ENCODE assay signal across 9 mouse cellular contexts in genomic region chr5:137746851-137747325, GRCm38 (mm10). TPM values are rescaled to one million over a fixed set of nuclear protein-coding genes. Genes with fewer than 3 reads are reported as not detected.
DNase-seq lines count a peak whose midpoint lies in the region; ATAC-seq and TF ChIP-seq lines count a peak whose summit lies in the region.
"Had no signal": no experiment of that assay in that cellular context is flagged by ENCODE, and none has a peak within 500 bp of the region (broad histone marks: within the 10 kb centered on the region; RNA-seq: fewer than 3 reads in every experiment).

No protein-coding gene starts in this region.

- H3K36me3 ChIP-seq in ES-Bruce4 (ENCODE audit: control insufficient read depth, insufficient read depth, low read length, poor library complexity, severe bottlenecking), result no peaks in the 10 kb centered on the region
- peaks cover 9% of the 10 kb centered on the region for H3K36me3 ChIP-seq in forebrain, embryonic 14.5 days (ENCODE audit: control insufficient read depth, insufficient read depth, low read length)
- H3K36me3 ChIP-seq in limb, embryonic 10.5 days, result peaks cover 24% of the 10 kb centered on the region
- H3K36me3 ChIP-seq in midbrain, postnatal 0 days (ENCODE audit: insufficient read depth, low read length), result peaks cover 6% of the 10 kb centered on the region

- H3K9me3 ChIP-seq in ES-Bruce4 (replicated peaks; ENCODE audit: control insufficient read depth, insufficient read depth, low read length, poor library complexity, severe bottlenecking), result no peaks in the 10 kb centered on the region
- no peaks in the 10 kb centered on the region for H3K9me3 ChIP-seq in forebrain, embryonic 14.5 days (replicated peaks; ENCODE audit: control insufficient read depth, low read length)
- no peaks in the 10 kb centered on the region for H3K9me3 ChIP-seq in limb, embryonic 10.5 days (replicated peaks)
- H3K9me3 ChIP-seq in midbrain, postnatal 0 days (ENCODE audit: low read length), result no peaks in the 10 kb centered on the region

- TF ChIP-seq CTCF in gastrocnemius, adult 2 months (IDR thresholded peaks at IDR 0.05), result no peak
- no peak for TF ChIP-seq CTCF in ES-Bruce4 (IDR thresholded peaks at IDR 0.05; ENCODE audit: low read depth, low read length)
- TF ChIP-seq CTCF in midbrain, postnatal 0 days (IDR thresholded peaks at IDR 0.05), result no peak

- peak overlapping the region; percentile 62 for H3K9ac ChIP-seq in ES-Bruce4 (ENCODE audit: low read depth, poor library complexity, severe bottlenecking)
- peak overlapping the region; percentile 63 for H3K9ac ChIP-seq in forebrain, embryonic 14.5 days (ENCODE audit: low read length)
- H3K9ac ChIP-seq in midbrain, postnatal 0 days (replicated peaks; ENCODE audit: low read length, poor library complexity, severe bottlenecking), result peak overlapping the region; percentile 70

- H3K4me2 ChIP-seq in forebrain, embryonic 14.5 days (ENCODE audit: low read length), result peak overlapping the region; percentile 99
- H3K4me2 ChIP-seq in midbrain, postnatal 0 days (ENCODE audit: low read depth, low read length, poor library complexity, severe bottlenecking), result peak overlapping the region; percentile 99

- peaks cover 13% of the 10 kb centered on the region for H3K4me1 ChIP-seq in ES-Bruce4 (ENCODE audit: control insufficient read depth, insufficient read depth, low read length)
- peaks cover 7% of the 10 kb centered on the region for H3K4me1 ChIP-seq in forebrain, embryonic 14.5 days (ENCODE audit: control insufficient read depth, insufficient read depth, low read length)
- peaks cover 45% of the 10 kb centered on the region for H3K4me1 ChIP-seq in limb, embryonic 10.5 days
- peaks cover 5% of the 10 kb centered on the region; the same call in 1 of the 2 replicates for H3K4me1 ChIP-seq in midbrain, postnatal 0 days (ENCODE audit: insufficient read depth, low read length)

- no peak for ATAC-seq in forebrain, embryonic 14.5 days
- no peak for ATAC-seq in midbrain, postnatal 0 days (ENCODE audit: low FRiP score)

- H3K27me3 ChIP-seq in ES-Bruce4 (ENCODE audit: control insufficient read depth, insufficient read depth, low read length, poor library complexity, severe bottlenecking), result no peaks in the 10 kb centered on the region
- H3K27me3 ChIP-seq in forebrain, embryonic 14.5 days (replicated peaks; ENCODE audit: control insufficient read depth, insufficient read depth, low read length), result no peaks in the 10 kb centered on the region
- no peaks in the 10 kb centered on the region for H3K27me3 ChIP-seq in limb, embryonic 10.5 days (ENCODE audit: low read depth, poor library complexity, severe bottlenecking)
- H3K27me3 ChIP-seq in midbrain, postnatal 0 days (ENCODE audit: insufficient read depth, low read length), result no peaks in the 10 kb centered on the region
- H3K27me3 ChIP-seq: Patski had no signal

- TF ChIP-seq POLR2A in ES-Bruce4 (IDR thresholded peaks at IDR 0.05; ENCODE audit: insufficient read depth, low read length), result no peak

- intact Hi-C loops in gastrocnemius, adult 2 months (cut with DNase I), result loop anchor here (10.0 kb wide), 1 partner anchor 242 kb away; the partner anchor contains the start of gene Pop7

- 2% methylated on average over 14 of the region's 16 CpGs for WGBS in forebrain, embryonic 14.5 days
- WGBS in limb, embryonic 10.5 days, result under 1% methylated on average over 16 of the region's 16 CpGs
- 2% methylated on average over 16 of the region's 16 CpGs for WGBS in midbrain, postnatal 0 days

- H3K27ac ChIP-seq in gastrocnemius, adult 2 months, result peak overlapping the region; percentile 91
- H3K27ac ChIP-seq in ES-Bruce4 (ENCODE audit: insufficient read depth, low read length), result no peak overlapping the region
- peak overlapping the region; percentile 91 for H3K27ac ChIP-seq in forebrain, embryonic 14.5 days (ENCODE audit: low read depth, low read length)
- peak overlapping the region; percentile 88 for H3K27ac ChIP-seq in limb, embryonic 10.5 days
- H3K27ac ChIP-seq in midbrain, postnatal 0 days (ENCODE audit: low read depth, low read length), result peak overlapping the region; percentile 72

- H3K4me3 ChIP-seq in gastrocnemius, adult 2 months, result peak overlapping the region; percentile 76
- peak overlapping the region; percentile 77 for H3K4me3 ChIP-seq in ES-Bruce4 (ENCODE audit: low read depth, low read length)
- H3K4me3 ChIP-seq in forebrain, embryonic 14.5 days (ENCODE audit: low read depth, low read length), result peak overlapping the region; percentile 64
- H3K4me3 ChIP-seq in limb, embryonic 10.5 days, result peak overlapping the region; percentile 81
- H3K4me3 ChIP-seq in midbrain, postnatal 0 days (ENCODE audit: low read depth, low read length), result peak overlapping the region; percentile 60

- no peak for TF ChIP-seq EP300 in ES-Bruce4 (IDR thresholded peaks at IDR 0.05; ENCODE audit: insufficient read depth, low read depth, low read length)

- peak; percentile 56 for DNase-seq in gastrocnemius, adult 2 months
- DNase-seq in gastrocnemius, adult 18-20 months (ENCODE audit: low spot score), result no peak
- no peak for DNase-seq in forebrain, embryonic 14.5 days (ENCODE audit: low spot score)
- peak; percentile 57 for DNase-seq in limb, embryonic 10.5 days (ENCODE audit: low spot score)
- no peak for DNase-seq in midbrain, postnatal 0 days (ENCODE audit: low spot score)
- DNase-seq in c-Kit-positive CD71-positive TER-119-positive erythroid progenitor cells, embryonic 14.5 days (ENCODE audit: low spot score), result no peak
- DNase-seq in MN1 (ENCODE audit: low spot score), result no peak

RNA-seq across cellular contexts. Expression of gene Tsc22d4, which starts 1.4 kb away (rescaled TPM):
- 10 to 100 TPM; 43.5 to 58.6 TPM for total RNA-seq in gastrocnemius, adult 2 months (2021)
- total RNA-seq in gastrocnemius, adult 18-20 months (2021), result 10 to 100 TPM; 53.0 to 68.0 TPM
- 47.7 and 53.3 TPM in 2 replicates for polyA plus RNA-seq in ES-Bruce4 (2011; ENCODE audit: insufficient read depth, insufficient read length, low read depth, missing spikeins)
- 52.3 and 62.1 TPM in 2 replicates for polyA plus RNA-seq in forebrain, embryonic 14.5 days (2014; fragmentation: Nextera tagmentation; extraction: Ambion mirVana)
- 78.1 and 99.5 TPM in 2 replicates for polyA plus RNA-seq in limb, embryonic 10.5 days (2016; fragmentation: Nextera tagmentation; extraction: Ambion mirVana)
- total RNA-seq in midbrain, postnatal 0 days (2014; rRNA removed), result 188 and 320 TPM in 2 replicates
- polyA plus RNA-seq in midbrain, postnatal 0 days (2015; fragmentation: Nextera tagmentation; extraction: Ambion mirVana), result 157 and 179 TPM in 2 replicates

RNA-seq across cellular contexts. Expression of gene Nyap1, which starts 5.5 kb away (rescaled TPM):
- under 1 TPM; 0.05 to 0.45 TPM for total RNA-seq in gastrocnemius, adult 2 months (2021)
- under 1 TPM; 0.21 to 0.28 TPM for total RNA-seq in gastrocnemius, adult 18-20 months (2021)
- 12.4 and 13.0 TPM in 2 replicates for polyA plus RNA-seq in ES-Bruce4 (2011; ENCODE audit: insufficient read depth, insufficient read length, low read depth, missing spikeins)
- 13.8 and 14.5 TPM in 2 replicates for polyA plus RNA-seq in forebrain, embryonic 14.5 days (2014; fragmentation: Nextera tagmentation; extraction: Ambion mirVana)
- polyA plus RNA-seq in limb, embryonic 10.5 days (2016; fragmentation: Nextera tagmentation; extraction: Ambion mirVana), result 1.1 and 2.5 TPM in 2 replicates
- 230 and 261 TPM in 2 replicates for total RNA-seq in midbrain, postnatal 0 days (2014; rRNA removed)
- 47.0 and 50.1 TPM in 2 replicates for polyA plus RNA-seq in midbrain, postnatal 0 days (2015; fragmentation: Nextera tagmentation; extraction: Ambion mirVana)

RNA-seq across cellular contexts. Expression of gene Ppp1r35, which starts 31.8 kb away (rescaled TPM):
- total RNA-seq in gastrocnemius, adult 2 months (2021), result 1 to 10 TPM; 5.4 to 6.9 TPM
- total RNA-seq in gastrocnemius, adult 18-20 months (2021), result 1 to 10 TPM; 6.2 to 7.7 TPM
- 30.3 and 35.4 TPM in 2 replicates for polyA plus RNA-seq in ES-Bruce4 (2011; ENCODE audit: insufficient read depth, insufficient read length, low read depth, missing spikeins)
- 55.1 and 60.0 TPM in 2 replicates for polyA plus RNA-seq in forebrain, embryonic 14.5 days (2014; fragmentation: Nextera tagmentation; extraction: Ambion mirVana)
- polyA plus RNA-seq in limb, embryonic 10.5 days (2016; fragmentation: Nextera tagmentation; extraction: Ambion mirVana), result 47.0 and 49.5 TPM in 2 replicates
- 32.5 and 42.1 TPM in 2 replicates for total RNA-seq in midbrain, postnatal 0 days (2014; rRNA removed)
- polyA plus RNA-seq in midbrain, postnatal 0 days (2015; fragmentation: Nextera tagmentation; extraction: Ambion mirVana), result 38.8 and 47.8 TPM in 2 replicates

RNA-seq across cellular contexts. Expression of gene Mepce, which starts 40.6 kb away (rescaled TPM):
- 10 to 100 TPM; 22.4 to 26.2 TPM for total RNA-seq in gastrocnemius, adult 2 months (2021)
- 10 to 100 TPM; 24.1 to 26.1 TPM for total RNA-seq in gastrocnemius, adult 18-20 months (2021)
- polyA plus RNA-seq in ES-Bruce4 (2011; ENCODE audit: insufficient read depth, insufficient read length, low read depth, missing spikeins), result 21.6 and 24.8 TPM in 2 replicates
- polyA plus RNA-seq in forebrain, embryonic 14.5 days (2014; fragmentation: Nextera tagmentation; extraction: Ambion mirVana), result 13.1 and 13.2 TPM in 2 replicates
- 11.3 and 11.8 TPM in 2 replicates for polyA plus RNA-seq in limb, embryonic 10.5 days (2016; fragmentation: Nextera tagmentation; extraction: Ambion mirVana)
- 40.8 and 46.0 TPM in 2 replicates for total RNA-seq in midbrain, postnatal 0 days (2014; rRNA removed)
- 16.1 and 17.6 TPM in 2 replicates for polyA plus RNA-seq in midbrain, postnatal 0 days (2015; fragmentation: Nextera tagmentation; extraction: Ambion mirVana)

RNA-seq across cellular contexts. Expression of gene Zcwpw1, which starts 40.7 kb away (rescaled TPM):
- under 1 TPM; 0.20 to 0.39 TPM for total RNA-seq in gastrocnemius, adult 2 months (2021)
- under 1 TPM; 0.14 to 0.26 TPM for total RNA-seq in gastrocnemius, adult 18-20 months (2021)
- 15.0 and 15.5 TPM in 2 replicates for polyA plus RNA-seq in ES-Bruce4 (2011; ENCODE audit: insufficient read depth, insufficient read length, low read depth, missing spikeins)
- 7.3 and 7.7 TPM in 2 replicates for polyA plus RNA-seq in forebrain, embryonic 14.5 days (2014; fragmentation: Nextera tagmentation; extraction: Ambion mirVana)
- 8.4 and 15.8 TPM in 2 replicates for polyA plus RNA-seq in limb, embryonic 10.5 days (2016; fragmentation: Nextera tagmentation; extraction: Ambion mirVana)
- 5.8 and 7.7 TPM in 2 replicates for total RNA-seq in midbrain, postnatal 0 days (2014; rRNA removed)
- 9.0 and 9.4 TPM in 2 replicates for polyA plus RNA-seq in midbrain, postnatal 0 days (2015; fragmentation: Nextera tagmentation; extraction: Ambion mirVana)

Comparison
In these comparisons a context has a peak if more than half of its experiments do, and no peak if none do; other contexts are left out.
1. DNase-seq: peak in gastrocnemius, adult 2 months (single experiment) and limb, embryonic 10.5 days (single experiment); none in gastrocnemius, adult 18-20 months (single experiment), forebrain, embryonic 14.5 days (single experiment), midbrain, postnatal 0 days (single experiment), c-Kit-positive CD71-positive TER-119-positive erythroid progenitor cells, embryonic 14.5 days (single experiment) and MN1 (single experiment).
2. Peak in every context shown above with its lines, with median percentiles within 50 percentile points of each other: H3K4me3 ChIP-seq and H3K9ac ChIP-seq.